Mouse (Mus musculus) E14TG2a.4 (cell line): Measurements from ENCODE around the gene Nxpe4.
"Not testable (repeated sequence)": the region's sequence is repeated elsewhere in the genome, so short reads cannot be mapped to it uniquely, and the experiment has no call there.

Source experiments
- CTCF ChIP-seq: conservative IDR thresholded peaks from 2 replicates; pipeline ENCODE4 v1.5.1; 2014; ENCODE audit warnings: low read length
- NANOG ChIP-seq: IDR thresholded peaks from 2 replicates; pipeline ENCODE4 v1.6.1; 2014; ENCODE audit warnings: borderline replicate concordance, low read length, mixed read lengths
- POU5F1 ChIP-seq: IDR thresholded peaks from 2 replicates; pipeline ENCODE4 v1.6.1; 2014; ENCODE audit warnings: low read length, borderline replicate concordance

- TF ChIP-seq CTCF, POU5F1: not testable (repeated sequence)
- TF ChIP-seq NANOG, result 0 out of 2 replicates have a peak, but pooled peaks have one; percentile 7
Measured at GRCm38 (mm10) chr9:48166531-48166930, 4.7 kb downstream of the Nxpe4 start.
